Mouse (Mus musculus) large intestine, adult 2 months (tissue): ENCODE data around the gene Nfkb2. TPM values are rescaled to one million over a fixed set of nuclear protein-coding genes. Genes with fewer than 3 reads are reported as not detected.

Experiments
- DNase-seq: peaks from one replicate; pipeline ENCODE4 v3.0.0-alpha.2; 2012; ENCODE audit warnings: low read depth, low spot score
- WGBS: fragments of 180-500 bp; shearing (Covaris S2); methylation state at CpG from one replicate; pipeline ENCODE4 v1.1.7; 2018; 5-methylcytosine and 5-hydroxymethylcytosine counted together
- polyA plus RNA-seq: library from polyadenylated mRNA; depleted of rRNA; stranded (reverse); fragments of >200 nt; gene quantifications from 2 replicates; pipeline ENCODE4 v1.2.3, GENCODE M21; 2012

Nfkb2 gene
- polyA plus RNA-seq, 1 experiment: 40.8 TPM

- 33% methylated on average over 15 of the region's 15 CpGs for WGBS
- DNase-seq: no peak
These were observed 33.7 kb downstream of the Nfkb2 start for GRCm38 (mm10) chr19:46337719-46338330.

- no peak for DNase-seq
- WGBS: under 1% methylated on average over 31 of the region's 31 CpGs
These were observed 34.3 kb downstream of the Nfkb2 start, which contains the start of gene Cuedc2 for GRCm38 (mm10) chr19:46338331-46338936. TSS of gene Cuedc2 (minus strand) at chr19:46338702.

- 26% methylated on average over 6 of the region's 6 CpGs for WGBS
These were observed 34.8 kb downstream of the Nfkb2 start for GRCm38 (mm10) chr19:46338942-46339286.

GRCm38 (mm10) chr19:46339287-46339971, 35.3 kb downstream of the Nfkb2 start:
- 17% methylated on average over 7 of the region's 7 CpGs for WGBS
- DNase-seq: no peak

More at GRCm38 (mm10) chr19:46338942-46339286, 34.8 kb downstream of the Nfkb2 start:
- DNase-seq: no peak

- 8% methylated on average over 7 of the region's 7 CpGs for WGBS
- no peak for DNase-seq
These were observed 40.7 kb downstream of the Nfkb2 start for GRCm38 (mm10) chr19:46344710-46345419.

GRCm38 (mm10) chr19:46347146-46347545, 43.0 kb downstream of the Nfkb2 start:
- DNase-seq: no peak
- WGBS: 94% methylated on average over 1 of the region's 1 CpGs

GRCm38 (mm10) chr19:46347936-46348668, 44.0 kb downstream of the Nfkb2 start:
- WGBS: 15% methylated on average over 14 of the region's 14 CpGs
- no peak for DNase-seq

- WGBS: under 1% methylated on average over 78 of the region's 78 CpGs
- DNase-seq: no peak
These were observed 44.8 kb downstream of the Nfkb2 start for GRCm38 (mm10) chr19:46348761-46349458.

GRCm38 (mm10) chr19:46349550-46349949, 45.4 kb downstream of the Nfkb2 start:
- WGBS: 19% methylated on average over 6 of the region's 6 CpGs

GRCm38 (mm10) chr19:46350168-46350932, 46.2 kb downstream of the Nfkb2 start, which contains the start of gene 2310034G01Rik:
TSS of gene 2310034G01Rik (minus strand) at chr19:46350302.
- DNase-seq: no peak
- WGBS: 23% methylated on average over 10 of the region's 10 CpGs

More at GRCm38 (mm10) chr19:46349550-46349949, 45.4 kb downstream of the Nfkb2 start:
- no peak for DNase-seq

- no peak for DNase-seq
- WGBS: under 1% methylated on average over 29 of the region's 29 CpGs
These were observed 52.6 kb downstream of the Nfkb2 start for GRCm38 (mm10) chr19:46356701-46357138.

- 9% methylated on average over 25 of the region's 25 CpGs for WGBS
- no peak for DNase-seq
These were observed 53.5 kb downstream of the Nfkb2 start for GRCm38 (mm10) chr19:46357344-46358280.

- no peak for DNase-seq
- WGBS: 29% methylated on average over 4 of the region's 4 CpGs
These were observed 54.3 kb downstream of the Nfkb2 start for GRCm38 (mm10) chr19:46358381-46358780.
